Mouse (Mus musculus): ENCODE results near the gene Zfp661. TPM values are rescaled to one million over a fixed set of nuclear protein-coding genes. Genes with fewer than 3 reads are reported as not detected.

Gene Zfp661
- polyA plus RNA-seq, 1 experiment from 2014 or later = 1.7 TPM

DNA sequence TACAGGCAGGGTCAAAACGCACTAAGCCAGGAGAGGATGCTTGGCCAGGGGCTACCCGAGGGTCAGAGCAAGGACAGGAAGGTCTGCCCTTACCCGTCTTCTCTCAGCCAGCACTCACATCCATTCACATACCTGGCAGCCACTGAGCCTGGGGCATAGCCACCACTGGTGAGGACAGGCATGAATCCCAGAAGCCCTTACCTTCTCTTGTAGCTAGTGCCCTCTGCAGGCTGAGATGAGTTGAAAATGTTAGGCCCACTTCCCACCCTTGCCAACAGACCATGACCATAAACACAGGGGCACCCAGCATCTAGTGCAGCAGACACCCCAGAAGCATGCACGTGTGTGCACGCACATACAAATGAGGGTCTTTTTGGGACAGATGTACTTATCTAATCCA is 35.8 kb downstream of the Zfp661 start:
- no peak for DNase-seq (ENCODE audit: low spot score)

DNA sequence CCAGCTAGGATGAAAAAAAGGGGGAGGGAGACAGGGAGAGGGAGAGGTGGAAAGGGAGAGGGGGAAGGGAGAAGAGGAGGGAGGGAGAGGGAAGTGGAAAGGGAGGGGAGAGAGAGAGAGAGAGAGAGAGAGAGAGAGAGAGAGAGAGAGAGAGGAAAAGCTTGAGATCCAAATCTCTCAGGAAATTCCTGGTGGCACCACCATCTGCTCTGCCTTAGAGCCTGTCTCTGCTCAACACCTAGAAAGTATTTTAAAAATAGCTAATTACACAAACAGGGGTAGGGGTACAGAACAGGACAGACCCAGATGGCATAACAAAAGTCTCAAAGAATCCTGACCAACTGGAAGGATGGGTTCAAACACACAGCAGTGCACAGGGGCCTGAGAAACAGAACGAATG is 36.4 kb downstream of the Zfp661 start:
- DNase-seq (ENCODE audit: low spot score) = no peak

DNA sequence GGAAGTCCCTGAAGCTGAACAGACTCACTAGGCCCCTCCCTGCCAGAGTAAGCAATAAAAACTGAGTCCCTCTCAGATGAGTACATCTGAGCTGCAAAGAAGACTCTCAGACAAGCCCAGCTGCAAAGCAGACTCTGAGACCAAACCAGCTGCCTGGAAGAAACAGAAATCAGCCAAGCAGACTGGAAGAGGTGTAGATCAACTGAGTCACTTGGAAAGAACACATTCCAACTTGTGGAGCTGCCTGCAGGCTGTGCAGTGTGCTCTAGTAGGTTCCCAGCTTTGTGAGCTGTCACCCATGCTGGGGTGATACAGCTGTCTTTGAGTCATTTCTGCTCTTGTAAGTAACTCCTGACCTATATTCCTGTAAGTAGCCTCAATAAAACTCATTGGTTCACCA is 37.2 kb downstream of the Zfp661 start:
- no peak for DNase-seq (ENCODE audit: low spot score)

DNA sequence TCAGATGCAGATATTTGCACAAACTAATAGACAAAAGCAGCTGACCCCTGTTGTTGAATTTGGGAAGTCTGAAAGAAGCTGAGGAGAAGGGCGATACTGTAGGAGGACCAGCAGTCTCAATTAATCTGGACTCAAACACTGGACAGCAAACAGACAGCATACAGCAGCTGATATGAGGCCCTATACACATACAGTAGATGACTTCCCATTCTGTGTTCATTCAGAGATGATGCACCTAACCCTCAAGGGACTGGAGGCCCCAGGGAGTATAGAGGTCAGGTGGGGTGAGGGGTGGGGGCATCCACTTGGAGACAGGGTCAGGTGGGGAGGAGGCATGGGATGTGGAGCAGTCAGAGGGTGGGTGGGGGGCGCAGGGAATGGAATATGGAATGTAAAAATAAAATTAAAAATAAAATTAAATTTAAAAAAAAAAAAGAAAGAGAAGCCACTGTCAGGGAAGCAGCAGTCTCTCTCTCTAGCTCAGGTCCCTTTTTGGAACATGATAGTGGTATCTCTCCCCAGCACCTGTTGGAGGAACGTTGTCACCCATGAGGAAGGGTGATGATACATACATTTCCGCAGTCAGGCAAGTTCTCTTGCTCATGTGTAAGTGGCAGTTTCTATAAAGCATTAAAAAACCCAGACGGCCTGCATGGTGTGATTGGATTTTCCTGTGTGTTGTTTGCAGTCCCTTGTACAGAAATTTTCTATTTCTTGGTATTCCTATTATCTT is 38.4 kb downstream of the Zfp661 start:
- no peak for DNase-seq (ENCODE audit: low spot score)

DNA sequence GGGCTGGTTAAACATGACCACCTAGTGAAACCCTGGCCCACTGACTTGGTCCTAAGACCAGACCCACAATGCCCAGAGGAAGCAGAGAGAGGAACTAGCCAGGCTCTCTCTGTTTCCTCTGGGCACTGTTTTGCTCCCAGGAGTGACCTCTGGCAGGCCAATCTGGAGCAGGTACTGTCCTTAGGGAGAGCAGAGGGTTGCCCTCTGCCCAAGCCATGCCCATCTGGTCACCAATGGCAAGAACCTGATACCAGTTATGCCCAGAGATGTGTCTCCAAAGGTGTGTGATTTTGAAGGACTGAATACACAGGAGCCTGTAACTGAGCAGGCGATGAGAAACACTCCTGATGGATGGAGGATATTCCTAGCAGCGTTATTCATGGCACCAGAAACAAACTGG is 45.2 kb downstream of the Zfp661 start:
- no peak for DNase-seq (ENCODE audit: low spot score)

DNA sequence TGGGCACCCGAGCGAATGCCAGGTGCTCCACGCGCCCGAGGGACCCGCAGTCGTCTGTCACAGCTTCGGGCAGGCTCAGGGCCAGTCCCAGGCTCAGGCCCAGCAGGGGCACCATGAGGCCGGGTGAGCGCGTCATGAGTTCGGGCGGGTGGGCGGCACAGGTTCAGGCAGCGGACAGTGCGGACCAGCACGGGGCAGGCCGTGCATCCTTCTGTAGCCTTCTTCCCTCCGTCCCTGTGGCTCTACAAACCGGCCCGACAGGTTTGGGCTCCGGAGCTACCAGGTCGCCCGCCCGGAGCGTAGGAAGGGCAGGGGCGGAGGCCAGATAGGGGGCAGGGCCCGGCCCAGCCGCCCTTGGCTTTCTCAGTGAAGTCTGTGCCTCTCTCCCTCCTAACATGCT is 45.7 kb downstream of the Zfp661 start, which contains the start of gene Prom2:
TSS of gene Prom2 (minus strand) at position 283 of the 400 bp plus-strand sequence.
- no peak for DNase-seq (ENCODE audit: low spot score)

DNA sequence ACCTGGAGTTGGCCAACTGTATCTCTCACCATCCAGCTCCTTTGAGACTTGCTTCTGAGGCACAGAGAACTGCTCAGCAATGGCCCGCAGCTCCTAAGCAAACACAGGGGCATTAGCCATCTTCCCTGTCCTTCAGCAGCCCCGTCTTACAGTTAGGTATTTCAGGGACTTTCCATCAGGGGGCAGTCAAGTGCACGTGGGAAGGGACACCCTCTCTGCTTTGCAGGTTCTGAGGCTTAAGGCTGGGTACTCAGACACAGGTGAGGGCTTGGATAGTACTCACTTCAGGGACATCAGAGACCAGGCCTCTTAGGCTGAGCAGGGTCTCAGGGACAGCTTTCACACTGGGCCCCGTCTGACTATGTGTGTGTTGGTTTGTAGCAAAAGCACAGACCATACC is 47.4 kb downstream of the Zfp661 start:
- DNase-seq (ENCODE audit: low spot score) = no peak

DNA sequence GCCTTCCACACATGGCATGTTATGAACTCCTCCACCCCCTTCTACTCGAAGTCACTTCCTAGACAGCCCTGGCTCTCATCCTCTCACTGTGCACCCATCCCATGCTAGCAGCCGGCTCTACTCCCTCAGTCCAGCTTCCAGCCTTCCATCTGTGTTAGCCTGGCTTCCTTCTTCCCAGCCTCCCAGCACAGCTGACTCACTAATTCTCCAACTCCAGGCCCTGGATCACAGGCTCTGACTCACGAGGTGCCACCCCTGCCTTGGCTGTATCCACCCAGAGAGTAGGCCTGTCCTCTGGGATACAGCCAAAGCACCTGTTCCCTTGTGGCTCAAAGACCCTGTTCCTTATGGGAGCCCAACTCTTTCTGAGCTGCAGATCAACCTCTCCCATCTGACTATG is 49.3 kb downstream of the Zfp661 start:
- DNase-seq (ENCODE audit: low spot score) = no peak

DNA sequence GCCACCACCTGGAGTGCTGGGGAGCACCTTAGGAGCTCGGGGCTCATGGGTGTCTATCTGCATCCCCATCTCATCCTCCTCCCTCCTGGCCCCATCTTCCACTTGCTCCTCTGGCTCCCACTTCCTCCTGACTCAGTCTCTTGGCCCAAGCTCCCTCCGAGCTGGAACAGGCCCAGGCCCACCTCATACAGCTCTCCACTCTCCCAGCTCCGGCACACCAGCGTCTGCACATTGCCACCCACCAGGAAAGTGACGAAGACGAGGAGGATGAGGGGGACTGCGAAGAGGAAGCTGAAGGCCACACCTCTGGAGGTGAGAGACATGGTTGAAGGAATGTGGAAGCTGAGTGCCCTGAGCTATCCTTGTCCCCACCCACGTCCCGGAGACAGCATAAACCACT is 51.5 kb downstream of the Zfp661 start:
- DNase-seq (ENCODE audit: low spot score) = no peak

DNA sequence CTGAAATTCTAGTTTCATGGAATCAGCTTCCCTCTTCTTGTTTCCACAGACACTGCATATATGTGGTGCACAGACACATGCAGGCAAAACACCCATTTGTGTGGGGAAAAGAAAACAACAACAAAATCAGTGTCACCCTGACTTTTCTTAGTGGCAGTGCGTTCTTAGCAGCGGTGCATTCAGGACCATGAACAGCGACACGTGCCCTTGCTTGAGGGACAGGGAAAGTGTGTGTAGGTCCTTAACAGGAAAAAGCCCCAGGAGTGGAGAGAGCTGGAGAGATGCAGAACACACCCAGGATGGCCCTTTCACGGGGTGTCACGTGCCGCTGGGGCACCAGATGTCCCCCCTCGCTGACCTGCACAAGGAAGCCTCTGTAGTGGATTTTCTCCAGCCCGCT is 54.5 kb downstream of the Zfp661 start:
- DNase-seq (ENCODE audit: low spot score) = no peak

DNA sequence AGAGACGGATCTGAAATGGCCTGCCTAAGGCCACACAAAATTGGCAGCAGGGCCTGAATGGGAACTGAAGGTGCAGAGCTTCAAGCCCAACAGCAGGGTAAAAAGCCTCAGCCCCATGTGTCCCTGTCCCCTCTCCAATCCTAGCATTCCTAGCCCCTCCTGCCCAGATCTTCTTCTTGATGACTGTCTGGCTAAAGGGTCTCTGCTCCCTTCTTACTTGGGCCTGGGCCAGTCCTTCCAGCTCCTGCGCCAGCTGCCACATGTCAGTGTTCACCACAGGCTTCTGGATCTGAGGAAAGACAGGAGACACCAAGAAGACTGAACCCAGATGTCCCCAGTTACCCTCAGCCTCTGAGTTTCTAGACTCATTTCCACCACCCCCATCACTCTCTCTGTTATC is 55.3 kb downstream of the Zfp661 start:
- no peak for DNase-seq (ENCODE audit: low spot score)

DNA sequence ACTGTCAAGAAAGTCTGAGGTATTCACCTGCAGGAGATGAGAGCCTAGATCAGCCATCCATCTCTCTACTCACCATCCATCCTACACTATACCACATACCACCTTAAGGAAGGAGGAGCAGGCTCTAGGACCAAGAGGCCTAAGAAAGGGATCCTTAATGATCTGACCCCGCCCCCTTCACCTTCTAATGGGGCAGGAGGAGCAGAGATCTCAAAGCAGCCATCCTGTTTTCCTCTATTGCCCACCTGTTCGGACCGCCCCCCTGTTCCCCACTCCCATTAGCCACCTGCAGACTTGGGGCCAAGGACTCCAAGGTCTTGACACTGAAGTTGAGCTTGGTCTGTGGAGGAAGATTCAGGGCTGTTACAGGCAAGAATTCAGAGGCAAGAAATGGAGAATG is 56.5 kb downstream of the Zfp661 start:
- no peak for DNase-seq (ENCODE audit: low spot score)

DNA sequence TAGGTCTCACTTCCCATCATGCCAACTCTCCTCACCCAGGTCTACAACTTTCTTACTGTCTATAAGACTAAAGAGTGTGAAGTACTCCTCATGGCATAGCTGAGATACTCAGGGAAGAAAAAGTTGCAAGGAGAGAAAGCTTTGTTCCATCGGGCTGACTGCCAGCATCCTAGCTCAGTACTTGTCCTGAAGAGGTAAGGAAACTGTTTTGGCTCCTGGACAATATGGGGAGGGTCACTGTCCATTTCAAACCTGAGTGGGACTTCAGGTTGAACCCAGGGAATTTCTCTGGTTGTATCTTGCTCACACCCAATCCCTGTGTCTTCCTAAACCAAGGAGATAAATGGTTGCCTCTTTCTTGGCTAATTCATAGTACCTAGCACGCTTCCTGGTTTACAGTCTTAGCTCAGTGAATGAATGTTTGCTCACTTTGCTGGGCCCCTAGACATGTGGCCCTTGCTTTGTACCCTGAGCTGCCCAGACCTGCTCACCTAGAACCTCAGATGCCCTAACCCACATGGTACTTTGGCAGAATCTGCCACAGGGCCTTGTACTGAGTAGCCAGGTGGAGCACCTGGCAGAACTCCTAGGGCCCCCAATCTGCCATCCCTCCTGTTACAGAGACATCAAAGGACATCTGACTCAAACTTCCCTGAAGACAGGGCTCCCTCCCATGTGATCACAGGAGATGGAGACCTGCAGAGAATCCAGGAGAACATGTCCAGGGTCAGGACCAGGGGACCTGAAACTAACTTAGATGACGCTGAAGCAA is 61.7 kb downstream of the Zfp661 start:
- DNase-seq (ENCODE audit: low spot score) = no peak

Other genes with a start within 250 kb of the Zfp661 start
- gene Astl, start 248.5 kb downstream of the Zfp661 start, polyA plus RNA-seq (2015; fragmentation: Nextera tagmentation; extraction: Ambion mirVana) = 0.14 and 0.39 TPM in 2 replicates
- gene Adra2b, start 223.9 kb downstream of the Zfp661 start, polyA plus RNA-seq (2015; fragmentation: Nextera tagmentation; extraction: Ambion mirVana) = 0.47 and 0.50 TPM in 2 replicates
- gene Gpat2, start 161.9 kb downstream of the Zfp661 start, polyA plus RNA-seq (2015; fragmentation: Nextera tagmentation; extraction: Ambion mirVana) = 1.1 and 1.3 TPM in 2 replicates
- 31.1 and 36.8 TPM in 2 replicates for gene Fahd2a, start 142.5 kb downstream of the Zfp661 start, polyA plus RNA-seq (2015; fragmentation: Nextera tagmentation; extraction: Ambion mirVana)
- gene Kcnip3, start 65.0 kb downstream of the Zfp661 start, polyA plus RNA-seq (2015; fragmentation: Nextera tagmentation; extraction: Ambion mirVana) = 2.2 and 2.8 TPM in 2 replicates
- 0.36 and 0.81 TPM in 2 replicates for gene Prom2, start 45.6 kb downstream of the Zfp661 start, polyA plus RNA-seq (2015; fragmentation: Nextera tagmentation; extraction: Ambion mirVana)
- 152 and 158 TPM in 2 replicates for gene Mrps5, start 128 bp upstream of the Zfp661 start, polyA plus RNA-seq (2015; fragmentation: Nextera tagmentation; extraction: Ambion mirVana)
- 1.1 and 4.6 TPM in 2 replicates for gene Mal, start 69.6 kb upstream of the Zfp661 start, polyA plus RNA-seq (2015; fragmentation: Nextera tagmentation; extraction: Ambion mirVana)
- gene Mall, start 142.8 kb upstream of the Zfp661 start, polyA plus RNA-seq (2015; fragmentation: Nextera tagmentation; extraction: Ambion mirVana) = 1.7 and 2.5 TPM in 2 replicates
- 17.3 and 17.4 TPM in 2 replicates for gene Nphp1, start 201.8 kb upstream of the Zfp661 start, polyA plus RNA-seq (2015; fragmentation: Nextera tagmentation; extraction: Ambion mirVana)
- gene Mtln, start 205.4 kb upstream of the Zfp661 start, polyA plus RNA-seq (2015; fragmentation: Nextera tagmentation; extraction: Ambion mirVana) = 54.4 and 57.5 TPM in 2 replicates
- gene Bub1, start 244.8 kb upstream of the Zfp661 start, polyA plus RNA-seq (2015; fragmentation: Nextera tagmentation; extraction: Ambion mirVana) = 33.4 and 34.1 TPM in 2 replicates